Mouse (Mus musculus) neural tube, embryonic 11.5 days (tissue): ENCODE data around the gene Sbno2. TPM values are rescaled to one million over a fixed set of nuclear protein-coding genes. Genes with fewer than 3 reads are reported as not detected.

ENCODE experiments used
- ATAC-seq: fragments of 200-750 bp; cut with Nextera tagmentation; 2 replicates; pipeline ENCODE4 v1.8.0; 2017; ENCODE audit warnings: moderate number of reproducible peaks, mild to moderate bottlenecking, moderate TSS enrichment, moderate library complexity; ENCODE audit not compliant: insufficient read depth, low FRiP score, low TSS enrichment
- DNase-seq: peaks from one replicate; pipeline ENCODE4 v3.0.0-alpha.2; 2015; ENCODE audit warnings: low spot score
- H3K27ac ChIP-seq: fragments of 300-500 bp; sonication (generic); 2 replicates; pipeline ENCODE4 v1.5.1; 2014; ENCODE audit warnings: low read depth, mild to moderate bottlenecking, low read length
- H3K27me3 ChIP-seq: fragments of 300-500 bp; sonication (generic); 2 replicates; pipeline ENCODE4 v1.6.1; 2014; ENCODE audit warnings: mild to moderate bottlenecking, low read length, mixed read lengths; ENCODE audit not compliant: control insufficient read depth, insufficient read depth
- H3K36me3 ChIP-seq: fragments of 300-500 bp; sonication (generic); 2 replicates; pipeline ENCODE4 v1.6.1; 2014; ENCODE audit warnings: mild to moderate bottlenecking, low read length, moderate library complexity, mixed read lengths; ENCODE audit not compliant: control insufficient read depth, insufficient read depth
- H3K4me1 ChIP-seq: fragments of 300-500 bp; sonication (generic); 2 replicates; pipeline ENCODE4 v1.6.1; 2014; ENCODE audit warnings: low read length, mixed read lengths; ENCODE audit not compliant: control insufficient read depth, insufficient read depth
- H3K4me2 ChIP-seq: fragments of 300-500 bp; sonication (generic); 2 replicates; pipeline ENCODE4 v1.6.1; 2014; ENCODE audit warnings: low read depth, mild to moderate bottlenecking, moderate library complexity
- H3K4me3 ChIP-seq: fragments of 300-500 bp; sonication (generic); 2 replicates; pipeline ENCODE4 v1.5.1; 2014; ENCODE audit warnings: low read depth, low read length
- H3K9ac ChIP-seq: fragments of 300-500 bp; sonication (generic); 2 replicates; pipeline ENCODE4 v1.6.1; 2014; ENCODE audit warnings: mild to moderate bottlenecking, low read length
- H3K9me3 ChIP-seq: fragments of 300-500 bp; sonication (generic); 2 replicates; pipeline ENCODE4 v1.6.1; 2016; ENCODE audit warnings: low read length; ENCODE audit not compliant: control insufficient read depth
- WGBS: fragments of 180-500 bp; shearing (Covaris S2); extraction: QIAGEN DNeasy Blood & Tissue Kit; methylation state at CpG from one replicate; pipeline ENCODE4 v1.1.7; 2014; 5-methylcytosine and 5-hydroxymethylcytosine counted together
- polyA plus RNA-seq: library from polyadenylated mRNA; unstranded; fragments of >200 nt; fragmentation: Nextera tagmentation; extraction: Ambion mirVana; gene quantifications from 2 replicates; pipeline ENCODE4 v1.2.1, GENCODE M21; 2014

Gene Sbno2
- polyA plus RNA-seq, 1 experiment from 2014 or later: 11.9 TPM

GRCm38 (mm10) chr10:80027681-80028520 is 77.5 kb downstream of the Sbno2 start:
- Histone ChIP-seq H3K27me3 (no peaks in the 10 kb centered on the region), H3K9ac (no peak overlapping the region), H3K27ac (no peak overlapping the region), H3K4me2 (no peak overlapping the region), H3K4me1 (no peaks in the 10 kb centered on the region), H3K36me3 (no peaks in the 10 kb centered on the region), H3K9me3 (no peaks in the 10 kb centered on the region), H3K4me3 (no peak overlapping the region)
- no peak for DNase-seq
- WGBS: 74% methylated on average over 20 of the region's 20 CpGs
- ATAC-seq: no peak

- ATAC-seq: peak; percentile 16; the same call in 1 of the 2 replicates
- H3K27me3 ChIP-seq: no peaks in the 10 kb centered on the region
- WGBS: 58% methylated on average over 12 of the region's 12 CpGs
Observed at GRCm38 (mm10) chr10:80025889-80026288, 79.5 kb downstream of the Sbno2 start.

GRCm38 (mm10) chr10:80025463-80025862 is 79.9 kb downstream of the Sbno2 start:
- Histone ChIP-seq H3K4me1 (no peaks in the 10 kb centered on the region), H3K9ac (no peak overlapping the region), H3K27me3 (no peaks in the 10 kb centered on the region), H3K4me2 (no peak overlapping the region), H3K27ac (no peak overlapping the region), H3K4me3 (no peak overlapping the region), H3K9me3 (no peaks in the 10 kb centered on the region), H3K36me3 (no peaks in the 10 kb centered on the region)
- WGBS: 77% methylated on average over 10 of the region's 10 CpGs
- no peak for ATAC-seq
- no peak for DNase-seq

More at GRCm38 (mm10) chr10:80025889-80026288, 79.5 kb downstream of the Sbno2 start:
- Histone ChIP-seq H3K36me3 (no peaks in the 10 kb centered on the region), H3K27ac (no peak overlapping the region), H3K4me1 (no peaks in the 10 kb centered on the region), H3K9ac (no peak overlapping the region), H3K9me3 (no peaks in the 10 kb centered on the region), H3K4me3 (no peak overlapping the region), H3K4me2 (no peak overlapping the region)
- no peak for DNase-seq

- WGBS: 57% methylated on average over 4 of the region's 4 CpGs
- DNase-seq: no peak
Observed at GRCm38 (mm10) chr10:80025044-80025347, 80.4 kb downstream of the Sbno2 start.

GRCm38 (mm10) chr10:80024229-80025043 is 80.9 kb downstream of the Sbno2 start:
- ATAC-seq: no peak
- no peak overlapping the region for H3K4me2 ChIP-seq
- no peak overlapping the region for H3K4me3 ChIP-seq
- H3K27ac ChIP-seq: no peak overlapping the region
- H3K36me3 ChIP-seq: no peaks in the 10 kb centered on the region
- peaks cover 3% of the 10 kb centered on the region; the same call in 1 of the 2 replicates for H3K4me1 ChIP-seq
- H3K9ac ChIP-seq: no peak overlapping the region
- WGBS: 81% methylated on average over 15 of the region's 15 CpGs
- H3K9me3 ChIP-seq: no peaks in the 10 kb centered on the region
- peaks cover 5% of the 10 kb centered on the region; the same call in 1 of the 2 replicates for H3K27me3 ChIP-seq
- no peak for DNase-seq

More at GRCm38 (mm10) chr10:80025044-80025347, 80.4 kb downstream of the Sbno2 start:
- no peak overlapping the region for H3K27ac ChIP-seq
- no peak overlapping the region for H3K4me3 ChIP-seq
- H3K36me3 ChIP-seq: no peaks in the 10 kb centered on the region
- no peak overlapping the region for H3K9ac ChIP-seq
- no peak for ATAC-seq
- no peaks in the 10 kb centered on the region for H3K9me3 ChIP-seq
- H3K4me2 ChIP-seq: no peak overlapping the region
- no peaks in the 10 kb centered on the region for H3K27me3 ChIP-seq
- no peaks in the 10 kb centered on the region for H3K4me1 ChIP-seq

GRCm38 (mm10) chr10:80023758-80024157 is 81.6 kb downstream of the Sbno2 start:
- no peaks in the 10 kb centered on the region for H3K9me3 ChIP-seq
- no peak overlapping the region for H3K4me2 ChIP-seq
- DNase-seq: no peak
- peaks cover 7% of the 10 kb centered on the region; the same call in 1 of the 2 replicates for H3K27me3 ChIP-seq
- H3K27ac ChIP-seq: no peak overlapping the region
- no peaks in the 10 kb centered on the region for H3K36me3 ChIP-seq
- no peak overlapping the region for H3K9ac ChIP-seq
- H3K4me3 ChIP-seq: no peak overlapping the region
- WGBS: 88% methylated on average over 5 of the region's 5 CpGs
- peaks cover 3% of the 10 kb centered on the region; the same call in 1 of the 2 replicates for H3K4me1 ChIP-seq
- no peak for ATAC-seq

DNA sequence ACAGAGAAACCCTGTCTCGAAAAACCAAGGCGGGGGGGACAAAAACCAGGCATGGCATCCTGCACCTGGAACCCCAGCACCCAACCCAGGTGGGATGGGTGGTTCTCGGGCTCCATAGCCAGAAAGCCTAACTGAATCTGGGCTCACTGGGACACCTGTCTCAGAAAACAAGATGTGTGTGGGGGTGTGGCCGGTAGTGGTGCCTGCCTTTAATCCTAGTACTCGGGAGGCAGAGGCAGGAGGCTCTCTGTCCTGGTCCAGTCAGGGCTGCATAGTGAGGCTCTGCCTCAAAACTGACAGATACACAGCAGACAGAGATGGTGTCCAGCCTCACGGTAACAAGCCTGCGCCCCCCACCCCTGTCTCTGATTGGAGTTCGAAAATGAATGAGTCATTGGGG is 82.6 kb downstream of the Sbno2 start:
- Histone ChIP-seq H3K9me3 (no peaks in the 10 kb centered on the region), H3K27ac (no peak overlapping the region), H3K27me3 (peaks cover 7% of the 10 kb centered on the region; the same call in 1 of the 2 replicates), H3K4me1 (peaks cover 3% of the 10 kb centered on the region; the same call in 1 of the 2 replicates), H3K4me2 (no peak overlapping the region), H3K36me3 (no peaks in the 10 kb centered on the region), H3K9ac (no peak overlapping the region), H3K4me3 (no peak overlapping the region)
- no peak for ATAC-seq
- WGBS: 93% methylated on average over 8 of the region's 8 CpGs
- DNase-seq: no peak

GRCm38 (mm10) chr10:80022164-80022563 is 83.2 kb downstream of the Sbno2 start:
- ATAC-seq: no peak

More at GRCm38 (mm10) chr10:80022164-80022563, 83.2 kb downstream of the Sbno2 start:
- Histone ChIP-seq H3K4me3 (no peak overlapping the region), H3K27me3 (peaks cover 7% of the 10 kb centered on the region; the same call in 1 of the 2 replicates), H3K9me3 (no peaks in the 10 kb centered on the region), H3K4me1 (peaks cover 3% of the 10 kb centered on the region; the same call in 1 of the 2 replicates), H3K36me3 (no peaks in the 10 kb centered on the region), H3K27ac (no peak overlapping the region), H3K9ac (no peak overlapping the region), H3K4me2 (no peak overlapping the region)
- DNase-seq: no peak
- WGBS: 92% methylated on average over 12 of the region's 12 CpGs
